Comparison of ENCODE assay signal across 18 mouse cellular contexts in the genomic region with DNA sequence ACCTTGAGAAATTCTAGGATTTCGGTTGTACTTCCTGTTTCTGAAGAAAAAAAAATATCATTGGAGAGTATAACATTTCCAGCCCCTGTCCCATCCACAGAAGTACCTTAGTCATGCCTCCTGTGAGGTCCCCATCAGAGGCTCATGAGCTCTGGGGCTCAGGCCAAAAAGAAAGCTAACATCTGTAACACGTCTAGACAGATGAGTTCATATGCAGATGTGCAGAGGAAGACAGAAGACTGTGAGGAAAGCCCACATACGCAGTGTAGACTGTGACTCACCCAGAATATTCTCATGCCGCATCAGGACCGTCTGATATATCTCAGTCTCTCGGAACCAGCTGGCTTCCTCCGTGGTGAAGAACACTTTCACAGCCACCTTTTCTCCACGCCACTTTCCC.
DNase-seq lines count a peak whose midpoint lies in the region; ATAC-seq and TF ChIP-seq lines count a peak whose summit lies in the region.
"Had no signal": no experiment of that assay in that cellular context is flagged by ENCODE, and none has a peak within 500 bp of the region (broad histone marks: within the 10 kb centered on the region; RNA-seq: fewer than 3 reads in every experiment).

No protein-coding gene starts in this region.

- WGBS in heart, adult 2 months = 64% methylated on average over 8 of the region's 8 CpGs
- whole genome bisulfite sequencing in embryonic facial prominence, embryonic 15.5 days = 63% methylated on average over 8 of the region's 8 CpGs
- 69% methylated on average over 8 of the region's 8 CpGs for WGBS in limb, embryonic 15.5 days

- H3K9ac ChIP-seq in heart, adult 2 months (ENCODE audit: low read depth, low read length) = no peak overlapping the region
- no peak overlapping the region for H3K9ac ChIP-seq in embryonic facial prominence, embryonic 15.5 days
- H3K9ac ChIP-seq in limb, embryonic 15.5 days = no peak overlapping the region
- H3K9ac ChIP-seq: hindbrain, embryonic 13.5 days; intestine, embryonic 15.5 days had no signal

- H3K4me1 ChIP-seq in heart, adult 2 months (ENCODE audit: control insufficient read depth, insufficient read depth, low read length) = no peaks in the 10 kb centered on the region
- H3K4me1 ChIP-seq in embryonic facial prominence, embryonic 15.5 days = no peaks in the 10 kb centered on the region
- no peaks in the 10 kb centered on the region for H3K4me1 ChIP-seq in limb, embryonic 15.5 days
- H3K4me1 ChIP-seq: hindbrain, embryonic 13.5 days; intestine, embryonic 15.5 days had no signal

- DNase-seq in heart, postnatal 10 days = peak; percentile 5 to 9
- DNase-seq in heart, adult 2 months = no peak
- DNase-seq in 3T3-L1 (ENCODE audit: low read depth, low spot score) = peak; percentile 86
- DNase-seq in thymus, postnatal 10 days (ENCODE audit: low spot score in 2 of 2) = no peak
- DNase-seq in cerebellum, postnatal 25 days = no peak
- DNase-seq: adrenal gland, adult 2 months; adrenal gland, postnatal 25 days; cerebellum, adult 9-10 months; cerebellum, postnatal 36 days; gastrocnemius, postnatal 36 days; heart, adult 11 months; heart, postnatal 14 days had no signal

- no peak overlapping the region for H3K4me3 ChIP-seq in heart, adult 2 months
- H3K4me3 ChIP-seq in embryonic facial prominence, embryonic 15.5 days (replicated peaks) = no peak overlapping the region
- H3K4me3 ChIP-seq in limb, embryonic 15.5 days = no peak overlapping the region
- H3K4me3 ChIP-seq: heart, embryonic 10.5 days; hindbrain, embryonic 13.5 days; intestine, embryonic 15.5 days had no signal

- H3K79me2 ChIP-seq in heart, adult 2 months (replicated peaks; ENCODE audit: control insufficient read depth, insufficient read depth, low read length) = no peaks in the 10 kb centered on the region

- peak; percentile 70; the same call in 1 of the 2 replicates for ATAC-seq in embryonic facial prominence, embryonic 15.5 days (ENCODE audit: insufficient number of reproducible peaks, low FRiP score, low TSS enrichment, low read depth)
- peak; percentile 48; the same call in 1 of the 2 replicates for ATAC-seq in limb, embryonic 15.5 days (ENCODE audit: insufficient number of reproducible peaks, low FRiP score, low TSS enrichment, low read depth)
- ATAC-seq: forebrain, embryonic 14.5 days; intestine, embryonic 15.5 days had no signal

- TF ChIP-seq EP300 in heart, adult 2 months (IDR thresholded peaks at IDR 0.05; ENCODE audit: insufficient read depth, low read depth, low read length) = no peak

- H3K27ac ChIP-seq in heart, adult 2 months = no peak overlapping the region
- H3K27ac ChIP-seq in embryonic facial prominence, embryonic 15.5 days (replicated peaks) = no peak overlapping the region
- H3K27ac ChIP-seq in limb, embryonic 15.5 days = no peak overlapping the region
- H3K27ac ChIP-seq: heart, embryonic 10.5 days; hindbrain, embryonic 13.5 days; intestine, embryonic 15.5 days had no signal

- no peak for TF ChIP-seq CTCF in heart, adult 2 months (IDR thresholded peaks at IDR 0.05)

- no peak for TF ChIP-seq POLR2A in heart, adult 2 months (IDR thresholded peaks at IDR 0.05; ENCODE audit: insufficient read depth, low read depth, low read length)

- H3K27me3 ChIP-seq in heart, adult 2 months (ENCODE audit: control insufficient read depth, insufficient read depth, low read length) = no peaks in the 10 kb centered on the region
- H3K27me3 ChIP-seq in embryonic facial prominence, embryonic 15.5 days = no peaks in the 10 kb centered on the region
- H3K27me3 ChIP-seq in limb, embryonic 15.5 days = no peaks in the 10 kb centered on the region
- H3K27me3 ChIP-seq: hindbrain, embryonic 13.5 days; intestine, embryonic 15.5 days had no signal

- H3K4me2 ChIP-seq in embryonic facial prominence, embryonic 15.5 days (replicated peaks) = no peak overlapping the region
- H3K4me2 ChIP-seq in limb, embryonic 15.5 days = no peak overlapping the region
- H3K4me2 ChIP-seq: hindbrain, embryonic 13.5 days; intestine, embryonic 15.5 days had no signal

- H3K36me3 ChIP-seq in heart, adult 2 months (ENCODE audit: control insufficient read depth, insufficient read depth, low read length) = no peaks in the 10 kb centered on the region
- H3K36me3 ChIP-seq in embryonic facial prominence, embryonic 15.5 days = no peaks in the 10 kb centered on the region
- H3K36me3 ChIP-seq in limb, embryonic 15.5 days = peaks cover 3% of the 10 kb centered on the region; the same call in 1 of the 2 replicates
- H3K36me3 ChIP-seq: heart, embryonic 10.5 days; hindbrain, embryonic 13.5 days; intestine, embryonic 15.5 days had no signal

- no peaks in the 10 kb centered on the region for H3K9me3 ChIP-seq in embryonic facial prominence, embryonic 15.5 days (replicated peaks)
- H3K9me3 ChIP-seq in limb, embryonic 15.5 days = no peaks in the 10 kb centered on the region
- H3K9me3 ChIP-seq: heart, embryonic 10.5 days; hindbrain, embryonic 13.5 days; intestine, embryonic 15.5 days had no signal

- intact Hi-C loops in heart, postnatal 10 days (cut with DNase I) = no loop called here
- intact Hi-C loops in heart, adult 2 months (cut with DNase I) = no loop called here

Comparison
In these comparisons a context has a peak if more than half of its experiments do, and no peak if none do; other contexts are left out.
1. DNase-seq: peak in heart, postnatal 10 days (2 of 2) and 3T3-L1 (single experiment); none in heart, adult 2 months (0 of 2), thymus, postnatal 10 days (0 of 2) and cerebellum, postnatal 25 days (0 of 2).